Mouse (Mus musculus) erythroblast, embryonic 14.5 days (primary cell): ENCODE data around the gene Lrrc8a. TPM values are rescaled to one million over a fixed set of nuclear protein-coding genes. Genes with fewer than 3 reads are reported as not detected.

ENCODE experiments used
- H3K27me3 ChIP-seq: 2 replicates; pipeline ENCODE4 v1.6.1; 2012; ENCODE audit warnings: inconsistent platforms; ENCODE audit not compliant: control insufficient read depth
- H3K36me3 ChIP-seq: 2 replicates; pipeline ENCODE4 v1.6.1; 2012; ENCODE audit warnings: mild to moderate bottlenecking, inconsistent platforms; ENCODE audit not compliant: control insufficient read depth
- H3K4me1 ChIP-seq: 2 replicates; pipeline ENCODE4 v1.6.1; 2012; ENCODE audit warnings: inconsistent platforms; ENCODE audit not compliant: control insufficient read depth
- H3K4me3 ChIP-seq: replicated peaks from 2 replicates; pipeline ENCODE3; 2012; ENCODE audit warnings: moderate library complexity, mild to moderate bottlenecking, inconsistent platforms
- H3K9me3 ChIP-seq: 2 replicates; pipeline ENCODE4 v1.6.1; 2012; ENCODE audit warnings: low read length, inconsistent platforms, mixed read lengths; ENCODE audit not compliant: control insufficient read depth
- GATA1 ChIP-seq: IDR thresholded peaks from 2 replicates; pipeline ENCODE4 v1.6.1; 2012; ENCODE audit warnings: low read length, inconsistent platforms, mixed read lengths
- TAL1 ChIP-seq: IDR thresholded peaks from 3 replicates; pipeline ENCODE4 v1.6.1; 2012; ENCODE audit warnings: low read length, inconsistent platforms, mixed read lengths
- polyA plus RNA-seq: library from polyadenylated mRNA; stranded (reverse); fragments of >175 nt; gene quantifications from 2 replicates; pipeline ENCODE4 v1.2.3, GENCODE M21; 2012

Gene Lrrc8a
- polyA plus RNA-seq, 1 experiment = 0.56 TPM

GRCm38 (mm10) chr2:30257699-30258460 lies 20.4 kb downstream of the Lrrc8a start:
- no peaks in the 10 kb centered on the region for H3K27me3 ChIP-seq
- H3K36me3 ChIP-seq = peaks cover 99% of the 10 kb centered on the region
- no peak overlapping the region for H3K4me3 ChIP-seq
- peaks cover 4% of the 10 kb centered on the region for H3K4me1 ChIP-seq
- TF ChIP-seq TAL1 (no peak), GATA1 (no peak)
- H3K9me3 ChIP-seq = peaks cover 9% of the 10 kb centered on the region

- Histone ChIP-seq H3K36me3 (peaks cover 99% of the 10 kb centered on the region), H3K9me3 (peaks cover 9% of the 10 kb centered on the region), H3K27me3 (no peaks in the 10 kb centered on the region), H3K4me3 (no peak overlapping the region), H3K4me1 (peaks cover 4% of the 10 kb centered on the region)
- TF ChIP-seq TAL1 (no peak), GATA1 (no peak)
These were observed 21.1 kb downstream of the Lrrc8a start for GRCm38 (mm10) chr2:30258600-30258999.

- no peak for TF ChIP-seq GATA1
- TF ChIP-seq TAL1 = no peak
- Histone ChIP-seq H3K9me3 (peaks cover 9% of the 10 kb centered on the region), H3K36me3 (peaks cover 99% of the 10 kb centered on the region), H3K4me3 (no peak overlapping the region), H3K4me1 (peaks cover 4% of the 10 kb centered on the region), H3K27me3 (no peaks in the 10 kb centered on the region)
These were observed 21.9 kb downstream of the Lrrc8a start for GRCm38 (mm10) chr2:30259131-30260064.

- H3K9me3 ChIP-seq = peaks cover 4% of the 10 kb centered on the region
- no peak overlapping the region for H3K4me3 ChIP-seq
- H3K27me3 ChIP-seq = no peaks in the 10 kb centered on the region
- no peak for TF ChIP-seq GATA1
- TF ChIP-seq TAL1 = no peak
- H3K36me3 ChIP-seq = peaks cover 95% of the 10 kb centered on the region
- H3K4me1 ChIP-seq = peaks cover 8% of the 10 kb centered on the region
These were observed 23.7 kb downstream of the Lrrc8a start for GRCm38 (mm10) chr2:30261064-30261736.

- no peak for TF ChIP-seq GATA1
- TF ChIP-seq TAL1 = no peak
- no peaks in the 10 kb centered on the region for H3K9me3 ChIP-seq
- H3K27me3 ChIP-seq = no peaks in the 10 kb centered on the region
- H3K4me3 ChIP-seq = no peak overlapping the region
- peaks cover 14% of the 10 kb centered on the region for H3K4me1 ChIP-seq
- peaks cover 85% of the 10 kb centered on the region for H3K36me3 ChIP-seq
These were observed 24.7 kb downstream of the Lrrc8a start for GRCm38 (mm10) chr2:30261921-30262839.

- Histone ChIP-seq H3K36me3 (peaks cover 77% of the 10 kb centered on the region), H3K4me1 (peaks cover 14% of the 10 kb centered on the region), H3K9me3 (no peaks in the 10 kb centered on the region), H3K27me3 (no peaks in the 10 kb centered on the region), H3K4me3 (no peak overlapping the region)
- no peak for TF ChIP-seq TAL1
- TF ChIP-seq GATA1 = no peak
These were observed 25.4 kb downstream of the Lrrc8a start for GRCm38 (mm10) chr2:30262840-30263441.

GRCm38 (mm10) chr2:30263811-30264210 lies 26.3 kb downstream of the Lrrc8a start:
- Histone ChIP-seq H3K27me3 (no peaks in the 10 kb centered on the region), H3K4me1 (peaks cover 10% of the 10 kb centered on the region), H3K9me3 (no peaks in the 10 kb centered on the region), H3K36me3 (peaks cover 68% of the 10 kb centered on the region), H3K4me3 (no peak overlapping the region)
- no peak for TF ChIP-seq TAL1
